Mouse (Mus musculus) liver, postnatal 0 days (tissue): ENCODE data around the gene Vps11. TPM values are rescaled to one million over a fixed set of nuclear protein-coding genes. Genes with fewer than 3 reads are reported as not detected.
"Not testable (repeated sequence)": the region's sequence is repeated elsewhere in the genome, so short reads cannot be mapped to it uniquely, and the experiment has no call there.

ENCODE experiments used
- ATAC-seq: fragments of 200-750 bp; cut with Nextera tagmentation; 2 replicates; pipeline ENCODE4 v1.8.0; 2017; ENCODE audit warnings: mild to moderate bottlenecking, moderate library complexity
- DNase-seq: peaks from one replicate; pipeline ENCODE4 v3.0.0-alpha.2; 2016
- H3K27ac ChIP-seq: fragments of 300-500 bp; sonication (generic); 2 replicates; pipeline ENCODE4 v1.5.1; 2014; ENCODE audit warnings: antibody characterized with exemption, moderate library complexity, mild to moderate bottlenecking, low read depth
- H3K27me3 ChIP-seq: fragments of 300-500 bp; sonication (generic); 2 replicates; pipeline ENCODE4 v1.6.1; 2014; ENCODE audit warnings: low read length, control low read depth, mixed read lengths; ENCODE audit not compliant: insufficient read depth
- H3K36me3 ChIP-seq: fragments of 300-500 bp; sonication (generic); replicated peaks from 2 replicates; pipeline ENCODE4 v1.6.1; 2014; ENCODE audit warnings: mild to moderate bottlenecking, control low read depth, low read length, moderate library complexity, mixed read lengths; ENCODE audit not compliant: insufficient read depth
- H3K4me1 ChIP-seq: fragments of 300-500 bp; sonication (generic); 2 replicates; pipeline ENCODE4 v1.6.1; 2014; ENCODE audit warnings: antibody characterized with exemption, mild to moderate bottlenecking, control low read depth; ENCODE audit not compliant: insufficient read depth
- H3K4me2 ChIP-seq: fragments of 300-500 bp; sonication (generic); 2 replicates; pipeline ENCODE4 v1.6.1; 2014; ENCODE audit warnings: low read depth, mild to moderate bottlenecking, low read length, moderate library complexity, mixed read lengths
- H3K4me3 ChIP-seq: fragments of 300-500 bp; sonication (generic); 2 replicates; pipeline ENCODE4 v1.5.1; 2014; ENCODE audit warnings: low read depth, low read length
- H3K9ac ChIP-seq: fragments of 300-500 bp; sonication (generic); replicated peaks from 2 replicates; pipeline ENCODE4 v1.6.1; 2014; ENCODE audit warnings: mild to moderate bottlenecking, moderate library complexity
- H3K9me3 ChIP-seq: fragments of 300-500 bp; sonication (generic); 2 replicates; pipeline ENCODE4 v1.6.1; 2016; ENCODE audit warnings: mild to moderate bottlenecking, control low read depth, low read length, mixed read lengths
- CTCF ChIP-seq: sonication (generic); IDR thresholded peaks from 2 replicates; pipeline ENCODE4 v1.5.1; 2016; ENCODE audit warnings: antibody characterized with exemption, low read depth
- EP300 ChIP-seq: IDR thresholded peaks from 2 replicates; pipeline ENCODE4 v1.6.1; 2016; ENCODE audit warnings: antibody characterized with exemption, low read depth, mild to moderate bottlenecking
- WGBS: fragments of 180-500 bp; shearing (Covaris S2); extraction: QIAGEN DNeasy Blood & Tissue Kit; methylation state at CpG from one replicate; pipeline ENCODE4 v1.1.7; 2014; ENCODE audit not compliant: insufficient replicate concordance; 5-methylcytosine and 5-hydroxymethylcytosine counted together
- polyA plus RNA-seq: library from polyadenylated mRNA; unstranded; fragments of >200 nt; fragmentation: Nextera tagmentation; extraction: Ambion mirVana; gene quantifications from 2 replicates; pipeline ENCODE4 v1.2.1, GENCODE M21; 2015

Gene Vps11
- polyA plus RNA-seq, 1 experiment from 2014 or later: 13.3 TPM

DNA sequence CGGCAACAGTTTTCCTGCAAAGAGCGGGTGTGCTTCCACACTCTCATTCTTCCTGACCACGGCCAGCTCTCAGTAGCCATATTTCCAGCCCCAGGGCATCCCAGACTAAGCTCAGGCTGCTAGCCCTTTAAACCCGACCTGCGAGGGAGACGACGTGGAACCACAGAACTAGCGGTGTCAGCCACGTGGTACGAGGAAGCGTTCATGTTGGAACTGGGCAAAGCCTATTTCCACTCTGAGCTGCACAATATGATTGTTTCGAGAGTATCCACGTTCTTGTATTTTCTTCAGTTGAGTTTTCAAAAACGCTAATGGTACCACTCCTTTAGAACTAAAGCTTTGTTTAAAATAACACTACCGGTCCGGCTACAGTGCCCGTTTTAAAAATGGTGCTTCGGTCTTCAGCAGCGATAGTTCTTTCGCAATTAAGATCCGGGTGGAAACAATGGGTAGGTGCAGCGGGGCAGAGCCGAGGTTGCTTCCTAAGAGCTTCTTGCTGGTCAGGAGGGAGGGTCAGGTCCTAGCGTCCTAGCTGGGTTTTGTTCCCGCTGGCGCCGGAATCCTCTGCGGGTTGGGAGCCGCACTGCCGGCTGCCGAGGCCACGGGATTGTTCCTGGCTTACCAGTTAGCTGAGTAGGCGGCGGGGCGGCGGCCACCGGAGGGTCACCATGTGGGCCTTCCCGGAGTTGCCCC lies 35.0 kb downstream of the Vps11 start:
- Histone ChIP-seq H3K4me3 (peak overlapping the region; percentile 86), H3K4me2 (peak overlapping the region; percentile 87), H3K9ac (peak overlapping the region; percentile 90), H3K36me3 (peaks cover 15% of the 10 kb centered on the region), H3K27ac (peak overlapping the region; percentile 93), H3K27me3 (no peaks in the 10 kb centered on the region), H3K4me1 (peaks cover 15% of the 10 kb centered on the region), H3K9me3 (no peaks in the 10 kb centered on the region)
- ATAC-seq: peak; percentile 93
- WGBS: under 1% methylated on average over 38 of the region's 38 CpGs
- TF ChIP-seq CTCF (no peak), EP300 (peak; percentile 56)
- peak; percentile 80 for DNase-seq

GRCm38 (mm10) chr9:44325768-44326370 lies 35.6 kb downstream of the Vps11 start, which contains the start of gene Dpagt1:
Gene Dpagt1, plus strand, starts transcription at chr9:44326019.
- DNase-seq (no peak), ATAC-seq (peak; percentile 42)

GRCm38 (mm10) chr9:44325032-44325767 lies 36.3 kb downstream of the Vps11 start:
- H3K4me3 ChIP-seq, H3K9me3 ChIP-seq, H3K27me3 ChIP-seq, DNase-seq, ATAC-seq, H3K36me3 ChIP-seq: not testable (repeated sequence)
- H3K4me1 ChIP-seq: peaks cover 26% of the 10 kb centered on the region
- WGBS: 59% methylated on average over 6 of the region's 8 CpGs
- H3K4me2 ChIP-seq: peak overlapping the region; percentile 87; the same call in 1 of the 2 replicates
- H3K27ac ChIP-seq: peak overlapping the region; percentile 93
- 0 out of 2 replicates have a peak overlapping the region, but pooled peaks have one; percentile 90 for H3K9ac ChIP-seq

More at GRCm38 (mm10) chr9:44325768-44326370, 35.6 kb downstream of the Vps11 start, which contains the start of gene Dpagt1:
- Histone ChIP-seq H3K4me2 (peak within 1 kb of the TSS; percentile 87), H3K36me3 (peaks cover 10% of the 10 kb centered on the region), H3K27me3 (no peaks in the 10 kb centered on the region), H3K9ac (peak within 1 kb of the TSS; percentile 90), H3K4me3 (peak within 1 kb of the TSS; percentile 86), H3K4me1 (peaks cover 21% of the 10 kb centered on the region), H3K27ac (peak within 1 kb of the TSS; percentile 93), H3K9me3 (no peaks in the 10 kb centered on the region)
- WGBS: 4% methylated on average over 12 of the region's 12 CpGs
- TF ChIP-seq CTCF (no peak), EP300 (no peak)

GRCm38 (mm10) chr9:44324147-44324546 lies 37.3 kb downstream of the Vps11 start:
- Histone ChIP-seq H3K36me3 (no peaks in the 10 kb centered on the region; the same call in 1 of the 2 replicates), H3K9me3 (no peaks in the 10 kb centered on the region), H3K9ac (no peak overlapping the region), H3K27me3 (no peaks in the 10 kb centered on the region), H3K4me1 (peaks cover 28% of the 10 kb centered on the region), H3K4me2 (no peak overlapping the region), H3K27ac (no peak overlapping the region), H3K4me3 (no peak overlapping the region)
- TF ChIP-seq CTCF (no peak), EP300 (no peak)
- 86% methylated on average over 6 of the region's 6 CpGs for WGBS
- DNase-seq (no peak), ATAC-seq (no peak)

- H3K9me3 ChIP-seq, DNase-seq, H3K4me2 ChIP-seq, H3K27me3 ChIP-seq, H3K9ac ChIP-seq, H3K27ac ChIP-seq, ATAC-seq, H3K4me3 ChIP-seq, H3K36me3 ChIP-seq: not testable (repeated sequence)
- TF ChIP-seq CTCF: peak; percentile 37
- 61% methylated on average over 4 of the region's 4 CpGs for WGBS
- peaks cover 32% of the 10 kb centered on the region for H3K4me1 ChIP-seq
Observed at GRCm38 (mm10) chr9:44323656-44324055, 37.8 kb downstream of the Vps11 start.

DNA sequence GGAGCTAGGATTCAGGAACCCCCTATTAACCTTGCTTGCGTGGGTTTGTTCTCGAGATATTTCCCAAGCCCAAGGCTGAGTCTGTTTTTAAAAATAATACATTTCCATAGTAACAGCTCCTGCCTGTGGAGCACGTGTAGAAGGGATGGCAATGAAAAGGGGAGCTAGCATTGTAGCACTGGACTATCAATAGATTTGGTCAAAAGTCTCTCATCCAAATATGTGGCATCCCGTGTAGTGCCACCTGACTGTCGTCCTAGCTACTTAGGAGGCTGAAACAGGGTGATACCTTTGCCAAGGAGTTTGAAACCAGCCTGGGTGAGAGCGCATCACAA lies 40.7 kb downstream of the Vps11 start:
- Histone ChIP-seq H3K9ac (peak overlapping the region; percentile 81), H3K27ac (peak overlapping the region; percentile 74), H3K27me3 (no peaks in the 10 kb centered on the region), H3K9me3 (no peaks in the 10 kb centered on the region), H3K4me3 (peak overlapping the region; percentile 95; the same call in 1 of the 2 replicates), H3K4me2 (peak overlapping the region; percentile 92), H3K36me3 (peaks cover 13% of the 10 kb centered on the region), H3K4me1 (peaks cover 41% of the 10 kb centered on the region)
- WGBS: 26% methylated on average over 6 of the region's 6 CpGs
- DNase-seq (no peak), ATAC-seq (peak; percentile 11)
- TF ChIP-seq EP300 (no peak), CTCF (no peak)
